Mouse (Mus musculus) MEL (cell line): ENCODE results near the gene Aes. TPM values are rescaled to one million over a fixed set of nuclear protein-coding genes. Genes with fewer than 3 reads are reported as not detected.

Experiments
- DNase-seq: peaks from one replicate; pipeline ENCODE4 v3.0.0; 2011; ENCODE audit warnings: low read depth, low spot score
- H3K27ac ChIP-seq: 2 replicates; pipeline ENCODE4 v1.5.1; 2012; ENCODE audit warnings: low read depth, mild to moderate bottlenecking, control low read depth, low read length, moderate library complexity; ENCODE audit not compliant: control insufficient read depth
- H3K27me3 ChIP-seq, 2 experiments: fragments of 150-350 bp in 1 of 2; sonication (generic) in 1 of 2; 2 replicates each; pipeline ENCODE4 v1.6.1; 2012; ENCODE audit warnings: low read length in 2 of 2, mild to moderate bottlenecking in 2 of 2, improper control_type of control experiment in 1 of 2, moderate library complexity in 1 of 2; ENCODE audit not compliant: insufficient read depth in 2 of 2, control insufficient read depth in 1 of 2
- H3K36me3 ChIP-seq, 2 experiments: 2 replicates each; pipeline ENCODE4 v1.6.1; 2012 to 2014; ENCODE audit warnings: low read length in 2 of 2, improper control_type of control experiment in 1 of 2, inconsistent platforms in 1 of 2, mild to moderate bottlenecking in 1 of 2; ENCODE audit not compliant: insufficient read depth in 2 of 2, control insufficient read depth in 1 of 2
- H3K4me1 ChIP-seq, 2 experiments: fragments of 150-350 bp in 1 of 2; sonication (generic) in 1 of 2; 2 replicates each; pipeline ENCODE4 v1.6.1; 2012; ENCODE audit warnings: low read length in 2 of 2, improper control_type of control experiment in 1 of 2, mild to moderate bottlenecking in 1 of 2; ENCODE audit not compliant: insufficient read depth in 2 of 2, control insufficient read depth in 1 of 2
- H3K4me3 ChIP-seq, 2 experiments: fragments of 150-350 bp in 1 of 2; sonication (generic) in 1 of 2; 2 replicates each; pipeline ENCODE4 v1.5.1; 2012; ENCODE audit warnings: low read depth in 2 of 2, low read length in 2 of 2, mild to moderate bottlenecking in 2 of 2, moderate library complexity in 2 of 2, control low read depth in 1 of 2, improper control_type of control experiment in 1 of 2; ENCODE audit not compliant: control insufficient read depth in 1 of 2, insufficient read depth in 1 of 2
- H3K79me2 ChIP-seq: 2 replicates; pipeline ENCODE4 v1.6.1; 2012; ENCODE audit warnings: mild to moderate bottlenecking, low read length, moderate library complexity; ENCODE audit not compliant: control insufficient read depth, poor library complexity, insufficient read depth
- H3K9ac ChIP-seq: 2 replicates; pipeline ENCODE4 v1.6.1; 2012; ENCODE audit warnings: low read depth, mild to moderate bottlenecking, control low read depth, low read length, moderate library complexity; ENCODE audit not compliant: control insufficient read depth, poor library complexity, severe bottlenecking
- H3K9me3 ChIP-seq: fragments of 150-350 bp; sonication (generic); replicated peaks from 2 replicates; pipeline ENCODE4 v1.6.1; 2012; ENCODE audit warnings: mild to moderate bottlenecking, low read length, improper control_type of control experiment, moderate library complexity; ENCODE audit not compliant: insufficient read depth
- BHLHE40 ChIP-seq: IDR thresholded peaks from 2 replicates; pipeline ENCODE4 v1.6.1; 2012; ENCODE audit warnings: low read depth, mild to moderate bottlenecking, inconsistent platforms, low read length, improper control_type of control experiment, borderline replicate concordance
- CHD1 ChIP-seq: IDR thresholded peaks from 2 replicates; pipeline ENCODE4 v1.6.1; 2012; ENCODE audit warnings: low read depth, mild to moderate bottlenecking, inconsistent platforms, low read length, improper control_type of control experiment
- CHD2 ChIP-seq: IDR thresholded peaks from 2 replicates; pipeline ENCODE4 v1.6.1; 2011; ENCODE audit warnings: low read length, improper control_type of control experiment
- E2F4 ChIP-seq: IDR thresholded peaks from 2 replicates; pipeline ENCODE4 v1.6.1; 2011; ENCODE audit warnings: low read depth, low read length, improper control_type of control experiment, borderline replicate concordance
- ELF1 ChIP-seq: IDR thresholded peaks from 2 replicates; pipeline ENCODE4 v1.6.1; 2014; ENCODE audit warnings: low read depth, mild to moderate bottlenecking, inconsistent platforms, low read length, improper control_type of control experiment, moderate library complexity
- EP300 ChIP-seq, 2 experiments: IDR thresholded peaks; 2 replicates each; pipeline ENCODE4 v1.6.1; 2011; ENCODE audit warnings: improper control_type of control experiment in 2 of 2, low read length in 2 of 2, low read depth in 1 of 2, mild to moderate bottlenecking in 1 of 2
- ETS1 ChIP-seq: IDR thresholded peaks from 2 replicates; pipeline ENCODE4 v1.6.1; 2012; ENCODE audit warnings: low read depth, mild to moderate bottlenecking, inconsistent platforms, low read length, improper control_type of control experiment, moderate library complexity
- GABPA ChIP-seq: IDR thresholded peaks from 2 replicates; pipeline ENCODE4 v1.6.1; 2012; ENCODE audit warnings: low read depth, mild to moderate bottlenecking, inconsistent platforms, low read length, improper control_type of control experiment, moderate library complexity
- HCFC1 ChIP-seq: IDR thresholded peaks from 2 replicates; pipeline ENCODE4 v1.6.1; 2012; ENCODE audit warnings: low read depth, mild to moderate bottlenecking, inconsistent platforms, low read length, improper control_type of control experiment, moderate library complexity
- KAT2A ChIP-seq: conservative IDR thresholded peaks from 2 replicates; pipeline ENCODE4 v1.6.1; 2012; ENCODE audit warnings: low read depth, low read length, improper control_type of control experiment, inconsistent platforms
- MAFK ChIP-seq: IDR thresholded peaks from 2 replicates; pipeline ENCODE4 v1.6.1; 2011; ENCODE audit warnings: low read depth, mild to moderate bottlenecking, low read length, improper control_type of control experiment, borderline replicate concordance
- MAX ChIP-seq: IDR thresholded peaks from 2 replicates; pipeline ENCODE4 v1.6.1; 2011; ENCODE audit warnings: low read length, improper control_type of control experiment
- MAZ ChIP-seq: IDR thresholded peaks from 2 replicates; pipeline ENCODE4 v1.6.1; 2012; ENCODE audit warnings: low read depth, mild to moderate bottlenecking, inconsistent platforms, low read length, improper control_type of control experiment
- MEF2A ChIP-seq: IDR thresholded peaks from 2 replicates; pipeline ENCODE4 v1.6.1; 2014; ENCODE audit warnings: low read depth, mild to moderate bottlenecking, inconsistent platforms, low read length, improper control_type of control experiment; ENCODE audit not compliant: poor library complexity, insufficient replicate concordance, severe bottlenecking; ENCODE audit errors: extremely low read depth
- MXI1 ChIP-seq: IDR thresholded peaks from 2 replicates; pipeline ENCODE4 v1.6.1; 2011; ENCODE audit warnings: mild to moderate bottlenecking, low read depth, low read length, improper control_type of control experiment
- MYC ChIP-seq: IDR thresholded peaks from 2 replicates; pipeline ENCODE4 v1.6.1; 2011; ENCODE audit warnings: low read depth, mild to moderate bottlenecking, low read length, improper control_type of control experiment, moderate library complexity
- NELFE ChIP-seq: IDR thresholded peaks from 2 replicates; pipeline ENCODE4 v1.6.1; 2011; ENCODE audit warnings: low read depth, low read length, improper control_type of control experiment
- NRF1 ChIP-seq: IDR thresholded peaks from 2 replicates; pipeline ENCODE4 v1.6.1; 2014; ENCODE audit warnings: low read depth, mild to moderate bottlenecking, inconsistent platforms, low read length, improper control_type of control experiment, moderate library complexity; ENCODE audit not compliant: poor library complexity, insufficient read depth, severe bottlenecking
- POLR2A ChIP-seq, 2 experiments: IDR thresholded peaks; 2 replicates each; pipeline ENCODE4 v1.6.1; 2011 to 2012; ENCODE audit warnings: low read length in 2 of 2, mild to moderate bottlenecking in 2 of 2, control low read depth in 1 of 2, improper control_type of control experiment in 1 of 2, low read depth in 1 of 2, moderate library complexity in 1 of 2; ENCODE audit not compliant: control insufficient read depth in 1 of 2, insufficient read depth in 1 of 2, poor library complexity in 1 of 2
- POLR2AphosphoS5 ChIP-seq: IDR thresholded peaks from 2 replicates; pipeline ENCODE4 v1.6.1; 2012; ENCODE audit warnings: low read depth, borderline replicate concordance, mild to moderate bottlenecking, inconsistent platforms, low read length, moderate library complexity, mixed read lengths
- RAD21 ChIP-seq: IDR thresholded peaks from 2 replicates; pipeline ENCODE4 v1.6.1; 2011; ENCODE audit warnings: mild to moderate bottlenecking, low read depth, low read length, improper control_type of control experiment
- RCOR1 ChIP-seq: IDR thresholded peaks from 2 replicates; pipeline ENCODE4 v1.6.1; 2012; ENCODE audit warnings: low read depth, mild to moderate bottlenecking, inconsistent platforms, low read length, improper control_type of control experiment
- SIN3A ChIP-seq: IDR thresholded peaks from 2 replicates; pipeline ENCODE4 v1.6.1; 2012; ENCODE audit warnings: low read length, improper control_type of control experiment, inconsistent platforms
- TBP ChIP-seq: IDR thresholded peaks from 2 replicates; pipeline ENCODE4 v1.8.0; 2011; ENCODE audit warnings: low read depth, low read length, improper control_type of control experiment
- polyA plus RNA-seq, 2 experiments: library from polyadenylated mRNA; stranded (reverse) in 1 of 2; unstranded in 1 of 2; fragments of >175 nt in 1 of 2; fragments of >200 nt in 1 of 2; gene quantifications; 2 replicates each; pipeline versions ENCODE4 v1.2.1 to v1.2.4; 2012; ENCODE audit warnings: low replicate concordance in 2 of 2, low read depth in 1 of 2; ENCODE audit not compliant: insufficient read length in 2 of 2, insufficient read depth in 1 of 2, missing spikeins in 1 of 2
- total RNA-seq: library from RNA; depleted of rRNA; stranded (reverse); fragments of 300-350 nt; gene quantifications from 2 replicates; pipeline ENCODE4 v1.2.3, GENCODE M21; 2012

Aes gene
- total and polyA plus RNA-seq, 3 experiments: 197 to 355 TPM; not detected in 1

GRCm38 (mm10) chr10:81560719-81561459, 1.6 kb downstream of the Aes start:
- H3K79me2 ChIP-seq: peaks cover 27% of the 10 kb centered on the region
- no peaks in the 10 kb centered on the region for H3K9me3 ChIP-seq
- peak overlapping the region; percentile 82 for H3K9ac ChIP-seq
- peak; percentile 74 for DNase-seq
- peaks cover 0 to 11% of the 10 kb centered on the region in 2 experiments; a peak in 3 of 4 replicates for H3K4me1 ChIP-seq
- H3K36me3 ChIP-seq: peaks cover 2 to 11% of the 10 kb centered on the region in 2 experiments; a peak in 2 of 4 replicates
- H3K4me3 ChIP-seq: peak overlapping the region; percentile 85 to 95
- TF ChIP-seq HCFC1 (0 out of 2 replicates have a peak, but pooled peaks have one; percentile 9), POLR2A (IDR thresholded peaks at IDR 0.05; ENCODE audit: control insufficient read depth in 1 of 2, insufficient read depth in 1 of 2, low read depth in 1 of 2, low read length in 2 of 2, poor library complexity in 1 of 2) (peak in 1 of 2 experiments; percentile 47; a peak in 1 of 4 replicates), MAZ (peak; percentile 66; the same call in 1 of the 2 replicates), SIN3A (0 out of 2 replicates have a peak, but pooled peaks have one; percentile 16), NRF1 (0 out of 2 replicates have a peak, but pooled peaks have one; percentile 8), CHD1 (no peak), MAX (no peak), GABPA (no peak), ELF1 (peak; percentile 66)
- H3K27ac ChIP-seq: peak overlapping the region; percentile 36; the same call in 1 of the 2 replicates
- H3K27me3 ChIP-seq: no peaks in the 10 kb centered on the region

GRCm38 (mm10) chr10:81562411-81562810, 3.1 kb downstream of the Aes start:
- Histone ChIP-seq H3K9ac (no peak overlapping the region), H3K27ac (no peak overlapping the region), H3K27me3 (no peaks in the 10 kb centered on the region), H3K79me2 (peaks cover 27% of the 10 kb centered on the region), H3K4me1 (peaks cover 0 to 11% of the 10 kb centered on the region in 2 experiments; a peak in 3 of 4 replicates), H3K36me3 (peaks cover 2 to 11% of the 10 kb centered on the region in 2 experiments; a peak in 2 of 4 replicates), H3K4me3 (no peak overlapping the region), H3K9me3 (no peaks in the 10 kb centered on the region)
- TF ChIP-seq BHLHE40 (no peak), E2F4 (no peak), MYC (no peak), KAT2A (no peak), MXI1 (no peak), MEF2A (no peak), NELFE (no peak), POLR2AphosphoS5 (no peak), MAFK (no peak), RCOR1 (no peak), EP300 (IDR thresholded peaks at IDR 0.05; ENCODE audit: low read depth in 1 of 2, low read length in 2 of 2) (no peak), MAX (no peak), ETS1 (no peak), TBP (no peak), RAD21 (no peak), CHD2 (no peak), MAZ (no peak), HCFC1 (no peak)
- no peak for DNase-seq
